ENCODE assay signal across 9 mouse cellular contexts in the genomic region with DNA sequence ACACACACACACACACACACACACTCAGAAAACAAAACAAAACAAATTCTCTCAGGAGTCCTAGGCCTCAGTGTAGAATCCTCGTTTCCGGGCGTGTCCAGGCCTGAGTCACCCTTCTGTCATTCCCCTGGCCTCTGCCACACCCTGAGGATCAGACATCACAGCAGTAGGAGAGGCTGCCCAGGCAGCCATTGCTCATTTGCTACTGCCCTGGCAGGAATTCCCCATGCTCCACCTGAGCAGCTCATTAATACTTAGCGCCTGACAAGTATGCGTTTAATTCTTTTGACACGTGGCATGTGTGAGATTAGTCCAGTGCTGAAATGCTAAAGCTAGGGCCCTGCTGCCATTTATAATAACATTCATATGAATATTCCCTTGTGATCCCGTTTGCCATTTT. TPM values are rescaled to one million over a fixed set of nuclear protein-coding genes. Genes with fewer than 3 reads are reported as not detected.
DNase-seq lines count a peak whose midpoint lies in the region; ATAC-seq and TF ChIP-seq lines count a peak whose summit lies in the region.
"Had no signal": no experiment of that assay in that cellular context is flagged by ENCODE, and none has a peak within 500 bp of the region (broad histone marks: within the 10 kb centered on the region; RNA-seq: fewer than 3 reads in every experiment).

No protein-coding gene starts in this region.

- no peak for TF ChIP-seq POLR2A in thymus, adult 2 months (IDR thresholded peaks at IDR 0.05; ENCODE audit: control insufficient read depth, extremely low read depth, insufficient read depth, low read length, poor library complexity)

- peak; percentile 42 for DNase-seq in kidney, adult 11 months
- peak; percentile 76 for DNase-seq in Muller cell, postnatal 12 days (ENCODE audit: inconsistent ontology term)
- DNase-seq in embryonic facial prominence, embryonic 11.5 days (ENCODE audit: low spot score), result peak; percentile 5
- DNase-seq in T-cell, adult 2 months (ENCODE audit: low spot score), result no peak
- no peak for DNase-seq in thymus, adult 2 months
- no peak for DNase-seq in right cerebral cortex, postnatal 10 days (ENCODE audit: low spot score in 2 of 2)
- DNase-seq: gastrocnemius, adult 2 months had no signal

- no peak overlapping the region for H3K9ac ChIP-seq in kidney, embryonic 15.5 days
- no peak overlapping the region for H3K9ac ChIP-seq in embryonic facial prominence, embryonic 11.5 days (replicated peaks; ENCODE audit: low read length)
- no peak overlapping the region for H3K9ac ChIP-seq in midbrain, embryonic 12.5 days (replicated peaks)

- no peak for TF ChIP-seq CTCF in thymus, adult 2 months (IDR thresholded peaks at IDR 0.05; ENCODE audit: borderline replicate concordance, control insufficient read depth, extremely low read depth, insufficient read depth, low read length, poor library complexity)

- H3K27me3 ChIP-seq in kidney, embryonic 15.5 days, result no peaks in the 10 kb centered on the region
- no peaks in the 10 kb centered on the region for H3K27me3 ChIP-seq in embryonic facial prominence, embryonic 11.5 days (ENCODE audit: control insufficient read depth, insufficient read depth, low read length)
- H3K27me3 ChIP-seq in midbrain, embryonic 12.5 days, result no peaks in the 10 kb centered on the region
- H3K27me3 ChIP-seq in thymus, adult 2 months (ENCODE audit: control insufficient read depth, insufficient read depth, low read length), result no peaks in the 10 kb centered on the region

- WGBS in kidney, embryonic 15.5 days, result 86% methylated on average over 7 of the region's 7 CpGs
- 83% methylated on average over 7 of the region's 7 CpGs for WGBS in embryonic facial prominence, embryonic 11.5 days
- WGBS in midbrain, embryonic 12.5 days, result 78% methylated on average over 7 of the region's 7 CpGs
- 92% methylated on average over 7 of the region's 7 CpGs for WGBS in thymus, adult 2 months

- H3K36me3 ChIP-seq in kidney, embryonic 15.5 days, result no peaks in the 10 kb centered on the region
- no peaks in the 10 kb centered on the region for H3K36me3 ChIP-seq in embryonic facial prominence, embryonic 11.5 days (replicated peaks; ENCODE audit: control insufficient read depth, insufficient read depth, low read depth, low read length)
- H3K36me3 ChIP-seq in midbrain, embryonic 12.5 days, result no peaks in the 10 kb centered on the region
- H3K36me3 ChIP-seq in thymus, adult 2 months (ENCODE audit: control insufficient read depth, insufficient read depth, low read length), result no peaks in the 10 kb centered on the region

- ATAC-seq in kidney, embryonic 15.5 days (replicated peaks; ENCODE audit: low FRiP score), result no peak
- no peak for ATAC-seq in embryonic facial prominence, embryonic 11.5 days (replicated peaks; ENCODE audit: insufficient number of reproducible peaks, low FRiP score, low TSS enrichment, low read depth)
- ATAC-seq in midbrain, embryonic 12.5 days (ENCODE audit: low FRiP score, low read depth), result peak; percentile 72

- H3K4me3 ChIP-seq in kidney, embryonic 15.5 days (replicated peaks), result no peak overlapping the region
- no peak overlapping the region for H3K4me3 ChIP-seq in embryonic facial prominence, embryonic 11.5 days (ENCODE audit: low read depth, low read length)
- H3K4me3 ChIP-seq in midbrain, embryonic 12.5 days, result no peak overlapping the region
- H3K4me3 ChIP-seq in thymus, adult 2 months (ENCODE audit: control insufficient read depth, insufficient read depth, low read length), result no peak overlapping the region
- H3K4me3 ChIP-seq: gastrocnemius, adult 2 months had no signal

- 0 out of 2 replicates have a peak, but pooled peaks cover 3% of the 10 kb centered on the region for H3K4me1 ChIP-seq in kidney, embryonic 15.5 days
- no peaks in the 10 kb centered on the region for H3K4me1 ChIP-seq in embryonic facial prominence, embryonic 11.5 days (ENCODE audit: control insufficient read depth, insufficient read depth, low read length)
- H3K4me1 ChIP-seq in midbrain, embryonic 12.5 days, result peaks cover 3% of the 10 kb centered on the region; the same call in 1 of the 2 replicates
- no peaks in the 10 kb centered on the region for H3K4me1 ChIP-seq in thymus, adult 2 months (replicated peaks; ENCODE audit: control insufficient read depth, insufficient read depth, low read length)

- no peak overlapping the region for H3K27ac ChIP-seq in kidney, embryonic 15.5 days
- H3K27ac ChIP-seq in embryonic facial prominence, embryonic 11.5 days (replicated peaks; ENCODE audit: low read depth, low read length), result no peak overlapping the region
- H3K27ac ChIP-seq in midbrain, embryonic 12.5 days (replicated peaks), result no peak overlapping the region
- H3K27ac ChIP-seq in thymus, adult 2 months (ENCODE audit: control insufficient read depth, insufficient read depth, low read length), result no peak overlapping the region
- H3K27ac ChIP-seq: gastrocnemius, adult 2 months had no signal

- H3K9me3 ChIP-seq in kidney, embryonic 15.5 days (replicated peaks), result no peaks in the 10 kb centered on the region
- H3K9me3 ChIP-seq in embryonic facial prominence, embryonic 11.5 days (replicated peaks; ENCODE audit: control insufficient read depth, low read length), result no peaks in the 10 kb centered on the region
- no peaks in the 10 kb centered on the region for H3K9me3 ChIP-seq in midbrain, embryonic 12.5 days

- no peak overlapping the region for H3K4me2 ChIP-seq in kidney, embryonic 15.5 days
- H3K4me2 ChIP-seq in embryonic facial prominence, embryonic 11.5 days (ENCODE audit: low read depth, low read length), result no peak overlapping the region
- no peak overlapping the region for H3K4me2 ChIP-seq in midbrain, embryonic 12.5 days (replicated peaks)

RNA-seq across cellular contexts. Expression of gene Gpr39, which starts 25.0 kb away (rescaled TPM):
- 3.6 TPM in 2 replicates for polyA plus RNA-seq in kidney, embryonic 15.5 days (2015; fragmentation: Nextera tagmentation; extraction: Ambion mirVana)
- not detected in 2 replicates for polyA plus RNA-seq in embryonic facial prominence, embryonic 11.5 days (2014; fragmentation: Nextera tagmentation; extraction: Ambion mirVana)
- polyA plus RNA-seq in midbrain, embryonic 12.5 days (2016; fragmentation: Nextera tagmentation; extraction: Ambion mirVana), result not detected in 2 replicates
- 0.20 and 0.57 TPM in 2 replicates for polyA plus RNA-seq in thymus, adult 2 months (2012; rRNA removed)

Comparison
In these comparisons a context has a peak if more than half of its experiments do, and no peak if none do; other contexts are left out.
1. DNase-seq: peak in kidney, adult 11 months (single experiment), Muller cell, postnatal 12 days (single experiment) and embryonic facial prominence, embryonic 11.5 days (single experiment); none in T-cell, adult 2 months (single experiment), thymus, adult 2 months (single experiment) and right cerebral cortex, postnatal 10 days (0 of 2).